Mouse (Mus musculus) thymus, adult 2 months (tissue): Measurements from ENCODE around the gene 2900026A02Rik.

ENCODE experiments used
- CTCF ChIP-seq: fragments of 200-500 bp; IDR thresholded peaks from 2 replicates; pipeline ENCODE4 v1.5.1; 2012; ENCODE audit warnings: mild to moderate bottlenecking, control low read depth, low read length, moderate library complexity, borderline replicate concordance; ENCODE audit not compliant: control insufficient read depth, poor library complexity, insufficient read depth; ENCODE audit errors: extremely low read depth
- POLR2A ChIP-seq: fragments of 200-500 bp; IDR thresholded peaks from 2 replicates; pipeline ENCODE4 v1.6.1; 2012; ENCODE audit warnings: mild to moderate bottlenecking, low read length, control low read depth, moderate library complexity; ENCODE audit not compliant: control insufficient read depth, poor library complexity, insufficient read depth; ENCODE audit errors: extremely low read depth

DNA sequence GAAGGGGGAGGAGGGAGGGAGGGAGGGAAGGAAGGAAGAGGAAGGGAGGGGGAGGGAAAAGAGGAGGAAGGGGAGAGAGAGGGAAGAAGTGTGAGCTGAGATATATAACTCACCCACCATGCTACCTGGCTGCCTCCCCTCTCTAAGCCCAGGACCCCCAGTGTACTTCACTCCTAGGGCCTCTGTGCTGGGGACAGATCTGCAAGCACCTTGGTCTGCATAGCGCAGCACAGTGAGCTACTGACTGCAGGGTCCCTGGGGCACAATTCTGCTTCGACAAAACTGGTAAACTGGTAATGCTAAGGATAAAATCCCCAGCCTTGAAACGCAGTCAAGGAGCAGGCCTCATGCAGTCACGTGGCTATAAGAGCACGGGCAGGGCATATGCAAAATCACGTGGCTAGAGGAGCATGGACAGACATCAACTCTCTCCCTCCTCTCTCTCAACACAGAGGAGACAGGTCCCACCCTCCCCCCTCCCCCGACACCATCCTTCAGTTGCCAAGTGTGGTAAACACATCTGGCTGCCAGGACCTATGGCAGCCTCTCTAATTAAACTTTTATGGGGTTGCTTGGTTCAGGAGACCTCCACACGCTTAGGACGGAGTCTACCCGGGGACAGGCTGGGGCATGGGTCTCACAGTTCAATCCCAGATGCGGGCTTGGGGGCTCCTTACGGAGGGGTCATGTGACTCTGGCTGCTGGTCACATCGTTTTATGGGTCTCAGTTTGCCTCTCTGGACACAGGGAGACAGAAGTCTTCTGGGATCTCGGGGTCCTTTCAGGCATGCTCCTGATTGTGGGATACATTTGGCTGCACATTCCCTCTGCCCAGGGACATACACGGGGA is 100.1 kb downstream of the 2900026A02Rik start:
- TF ChIP-seq CTCF (no peak), POLR2A (no peak)
